Mouse (Mus musculus): Measurements from ENCODE around the gene Slc2a8.

- TF ChIP-seq CTCF (IDR thresholded peaks at IDR 0.05; ENCODE audit: low read depth) = no peak
- TF ChIP-seq EP300 (IDR thresholded peaks at IDR 0.05; ENCODE audit: low read depth) = no peak
These were observed 41.4 kb downstream of the Slc2a8 start for GRCm38 (mm10) chr2:32940483-32940882.
